Mouse (Mus musculus) megakaryocyte-erythroid progenitor cell, adult 5 weeks (primary cell): ENCODE results near the gene Methig1. TPM values are rescaled to one million over a fixed set of nuclear protein-coding genes. Genes with fewer than 3 reads are reported as not detected.

ENCODE experiments used
- polyA plus RNA-seq: library from polyadenylated mRNA; stranded (reverse); fragments of >175 nt; gene quantifications from 2 replicates; pipeline ENCODE4 v1.2.3, GENCODE M21; 2012

Methig1 gene
- not detected in 2 replicates for polyA plus RNA-seq

DNA sequence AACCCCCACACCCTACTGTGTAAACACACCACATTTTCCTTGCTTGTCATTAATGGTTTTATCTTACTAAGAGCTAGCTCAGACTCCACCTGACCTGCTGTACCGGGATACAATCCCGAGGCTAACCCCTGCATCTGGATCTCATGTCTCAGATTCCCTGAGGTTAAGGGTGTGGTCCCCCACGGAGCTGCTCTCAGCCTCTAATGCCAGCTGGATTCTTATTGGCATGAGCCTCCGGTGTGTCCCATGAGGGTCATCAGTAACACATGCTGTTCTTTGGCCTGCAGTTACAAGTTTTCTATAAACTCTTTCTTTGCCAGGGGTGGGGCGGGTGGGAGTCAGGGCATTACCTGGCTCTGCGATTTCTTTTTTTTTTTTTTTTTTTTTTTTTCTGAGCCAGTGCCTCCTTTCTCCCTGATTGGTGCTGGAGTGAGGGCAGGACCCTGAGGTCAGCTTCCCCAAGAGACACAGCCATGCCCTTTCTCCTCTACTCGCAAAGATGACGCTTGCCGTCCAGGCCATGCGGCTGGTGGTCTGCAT lies at the start of gene Methig1, which contains the start of gene Mettl7a2:
Gene Methig1 (plus strand): TSS at position 439 of the 540 bp plus-strand sequence.
Gene Mettl7a2 (plus strand): TSS at position 490 of the 540 bp plus-strand sequence.

GRCm38 (mm10) chr15:100304019-100304991 lies 48.6 kb upstream of the Methig1 start, which contains the start of gene Mettl7a1:
Gene Mettl7a1, plus strand, starts transcription at chr15:100304140.

DNA sequence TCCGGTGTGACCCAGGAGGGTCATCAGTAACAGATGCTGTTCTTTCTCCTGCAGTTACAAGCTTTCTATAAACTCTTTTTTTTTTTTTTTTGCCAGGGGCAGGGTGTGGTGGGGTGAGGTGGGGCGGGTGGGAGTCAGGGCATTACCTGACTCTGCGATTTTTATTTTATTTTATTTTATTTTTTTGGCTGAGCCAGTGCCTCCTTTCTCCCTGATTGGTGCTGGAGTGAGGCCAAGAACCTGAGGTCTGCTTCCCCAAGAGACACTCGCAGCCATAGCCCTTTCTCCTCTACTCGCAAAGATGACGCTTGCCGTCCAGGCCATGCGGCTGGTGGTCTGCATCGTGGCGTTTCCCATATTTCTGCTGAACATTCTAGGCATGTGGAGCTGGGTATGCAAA lies 18.3 kb upstream of the Methig1 start, which contains the start of gene Mettl7a3:
Gene Mettl7a3 (plus strand): TSS at position 301 of the 400 bp plus-strand sequence.

GRCm38 (mm10) chr15:100364242-100364641 lies 11.3 kb downstream of the Methig1 start, which contains the start of gene Higd1c:
Gene Higd1c, plus strand, starts transcription at chr15:100364542.

GRCm38 (mm10) chr15:100421758-100422197 lies 68.8 kb downstream of the Methig1 start, which contains the start of gene Gm5475:
Gene Gm5475, plus strand, starts transcription at chr15:100422147.

DNA sequence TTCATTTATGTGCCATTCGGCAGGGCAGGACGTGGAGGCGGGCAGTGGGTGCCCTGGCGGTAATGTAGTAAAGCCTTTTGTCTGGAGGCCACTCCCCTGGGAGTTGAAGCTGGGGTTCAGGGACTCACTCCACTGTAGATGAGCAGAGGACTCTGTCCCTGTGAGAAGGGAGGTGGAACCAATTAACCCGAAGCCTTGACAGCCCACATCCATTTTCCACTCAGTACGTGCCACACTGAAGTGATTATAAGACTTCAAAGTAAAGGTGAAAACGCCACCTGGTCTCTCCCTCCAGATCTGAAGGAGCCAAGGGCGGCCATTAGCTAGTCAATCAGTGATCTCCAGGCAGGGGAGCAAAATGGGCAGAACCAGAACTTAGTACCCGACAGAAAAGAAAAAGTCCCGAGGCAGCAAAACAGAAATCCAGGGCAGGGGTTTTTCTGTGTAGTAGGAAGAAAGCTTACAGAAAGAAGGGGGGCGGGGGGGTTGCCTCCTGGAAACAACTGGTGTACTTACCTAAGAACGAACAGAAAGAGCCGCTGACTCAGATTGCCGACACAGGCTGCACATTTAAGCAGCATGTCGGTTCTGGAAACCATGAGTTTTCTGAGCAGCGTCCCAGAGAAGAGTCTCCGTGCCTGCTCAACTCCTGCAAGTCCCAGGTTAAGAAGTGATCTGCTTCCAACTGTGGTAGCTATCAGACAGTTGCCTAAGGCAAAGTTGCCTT lies 71.6 kb downstream of the Methig1 start, which contains the start of gene Slc11a2:
Gene Slc11a2 (minus strand): TSS at position 677 of the 727 bp plus-strand sequence.

Other genes with a start within 250 kb of the Methig1 start
- gene Atf1, start 125.3 kb upstream of the Methig1 start, polyA plus RNA-seq, result 65.3 and 69.3 TPM in 2 replicates
- not detected in 2 replicates for gene Tmprss12, start 72.3 kb upstream of the Methig1 start, polyA plus RNA-seq
- gene Mettl7a1, start 49.0 kb upstream of the Methig1 start, polyA plus RNA-seq, result 66.1 and 85.3 TPM in 2 replicates
- not detected in 2 replicates for gene Mettl7a3, start 18.2 kb upstream of the Methig1 start, polyA plus RNA-seq
- gene Mettl7a2, start 51 bp downstream of the Methig1 start, polyA plus RNA-seq, result not detected in 2 replicates
- not detected in 2 replicates for gene Higd1c, start 11.4 kb downstream of the Methig1 start, polyA plus RNA-seq
- gene Gm5475, start 69.0 kb downstream of the Methig1 start, polyA plus RNA-seq, result 0.02 TPM in 1 of 2 replicates, not detected in the other
- 2.4 and 3.1 TPM in 2 replicates for gene Slc11a2, start 71.9 kb downstream of the Methig1 start, polyA plus RNA-seq
- 58.4 and 60.8 TPM in 2 replicates for gene Letmd1, start 115.9 kb downstream of the Methig1 start, polyA plus RNA-seq
- gene Csrnp2, start 142.3 kb downstream of the Methig1 start, polyA plus RNA-seq, result 1.3 TPM in 2 replicates
- 2.9 and 5.3 TPM in 2 replicates for gene Tfcp2, start 198.9 kb downstream of the Methig1 start, polyA plus RNA-seq
- 3.2 and 5.3 TPM in 2 replicates for gene Pou6f1, start 246.8 kb downstream of the Methig1 start, polyA plus RNA-seq